Mouse (Mus musculus): ENCODE results near the gene Fscn2.
"Not testable (repeated sequence)": the region's sequence is repeated elsewhere in the genome, so short reads cannot be mapped to it uniquely, and the experiment has no call there.

Gene Fscn2

DNA sequence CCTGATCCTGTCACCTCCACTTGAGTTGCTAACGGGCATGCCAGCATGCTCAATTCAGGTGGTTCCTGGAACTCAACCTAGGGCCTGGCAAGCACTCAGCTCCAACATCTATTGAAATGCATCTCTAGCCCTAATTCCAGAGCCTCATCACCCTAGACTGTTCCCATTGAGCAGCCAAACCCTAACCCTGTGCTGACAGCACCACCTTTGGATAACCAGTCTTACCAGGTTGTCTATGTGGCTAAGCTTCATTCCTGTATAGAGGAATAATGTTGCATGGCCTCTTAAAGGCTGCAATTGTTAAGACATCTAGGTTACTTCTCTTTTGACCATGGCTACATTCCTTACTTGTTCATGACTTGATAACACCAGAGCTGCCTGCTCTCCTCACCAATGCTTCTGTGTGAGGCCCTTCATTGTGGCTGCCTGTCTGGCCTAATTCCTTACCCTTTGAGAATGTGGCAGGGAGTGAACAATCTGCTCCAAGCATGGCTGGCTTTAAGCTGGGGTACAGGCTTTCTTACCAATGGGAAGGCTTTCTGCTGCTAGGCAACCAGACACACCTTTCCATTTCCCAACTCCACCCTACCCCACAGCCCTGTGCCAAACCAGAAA, 16.2 kb upstream of the Fscn2 start:
- peak; percentile 66 for DNase-seq (ENCODE audit: low read depth, low spot score)

DNA sequence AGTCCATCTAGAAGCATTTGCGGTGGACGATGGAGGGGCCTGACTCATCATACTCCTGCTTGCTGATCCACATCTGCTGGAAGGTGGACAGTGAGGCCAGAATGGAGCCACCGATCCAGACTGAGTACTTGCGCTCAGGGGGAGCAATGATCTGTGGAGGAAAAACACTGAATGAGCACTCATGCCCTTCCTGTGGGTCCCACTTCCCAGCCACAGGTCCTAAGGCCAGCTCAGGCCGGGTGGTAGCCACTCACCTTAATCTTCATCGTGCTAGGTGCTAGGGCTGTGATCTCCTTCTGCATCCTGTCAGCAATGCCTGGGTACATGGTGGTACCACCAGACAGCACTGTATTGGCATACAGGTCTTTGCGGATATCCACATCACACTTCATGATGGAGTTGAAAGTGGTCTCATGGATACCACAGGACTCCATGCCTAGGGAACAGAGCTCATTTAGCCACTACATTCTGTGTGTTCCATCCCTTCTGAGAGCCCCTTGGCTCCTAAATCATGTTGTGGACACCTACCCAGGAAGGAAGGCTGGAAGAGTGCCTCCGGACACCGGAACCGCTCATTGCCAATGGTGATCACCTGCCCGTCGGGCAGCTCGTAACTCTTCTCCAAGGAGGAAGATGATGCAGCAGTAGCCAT, 14.8 kb upstream of the Fscn2 start:
- DNase-seq (ENCODE audit: low read depth, low spot score): not testable (repeated sequence)

DNA sequence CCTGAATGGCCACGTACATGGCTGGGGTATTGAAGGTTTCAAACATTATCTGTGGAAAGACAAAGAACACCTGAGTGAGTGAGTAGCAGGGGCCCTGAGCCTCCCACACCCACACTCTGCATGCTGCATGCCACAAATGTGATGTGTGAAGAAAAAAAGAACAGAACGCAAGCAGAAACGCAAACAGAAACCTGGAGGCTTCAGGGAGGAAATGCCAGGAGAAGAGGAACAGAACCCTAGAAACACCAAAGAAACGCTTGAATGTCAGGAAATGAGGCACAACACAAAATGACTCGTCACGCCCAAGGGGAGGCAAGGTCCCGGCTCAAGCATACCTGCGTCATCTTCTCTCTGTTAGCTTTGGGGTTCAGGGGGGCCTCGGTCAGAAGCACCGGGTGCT, 14.0 kb upstream of the Fscn2 start:
- DNase-seq (ENCODE audit: low read depth, low spot score): no peak

DNA sequence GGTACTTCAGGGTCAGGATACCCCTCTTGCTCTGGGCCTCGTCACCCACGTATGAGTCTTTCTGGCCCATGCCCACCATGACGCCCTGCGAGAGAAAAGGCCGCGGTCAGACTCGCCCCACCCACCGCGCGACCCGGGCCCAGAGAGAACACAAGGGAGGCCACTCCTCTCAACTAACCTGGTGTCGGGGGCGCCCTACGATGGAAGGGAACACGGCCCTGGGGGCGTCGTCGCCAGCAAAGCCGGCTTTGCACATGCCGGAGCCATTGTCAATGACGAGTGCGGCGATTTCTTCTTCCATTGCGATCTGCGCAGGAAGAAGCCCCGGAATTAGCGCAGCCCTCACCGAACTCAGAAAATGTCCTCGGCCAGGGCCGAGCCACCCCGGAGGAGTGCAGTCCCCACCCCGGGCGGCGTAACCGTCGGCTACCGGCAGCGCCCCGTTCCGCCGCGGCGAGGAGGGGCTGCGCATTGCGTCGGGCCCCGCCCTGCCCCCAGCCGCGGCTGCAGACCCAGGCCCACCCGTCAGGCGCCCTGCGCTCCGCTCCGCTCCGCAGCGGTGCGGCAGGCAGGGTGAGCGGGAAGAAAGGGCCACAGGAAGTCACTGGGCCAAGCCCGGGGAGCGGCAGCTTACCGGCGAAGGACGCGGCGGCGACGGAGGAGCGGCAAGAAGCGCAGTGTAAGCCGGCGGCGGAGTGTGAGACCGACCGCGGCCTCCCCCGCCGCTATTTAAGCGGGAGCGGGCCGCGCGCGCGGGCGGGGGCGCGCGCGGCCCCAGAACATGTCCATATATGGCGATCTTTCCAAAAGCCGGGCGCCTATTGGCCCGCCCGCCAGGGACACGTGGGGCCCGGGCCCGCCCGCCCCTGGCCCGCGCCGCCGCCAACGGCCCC, 13.3 kb upstream of the Fscn2 start, which contains the start of gene Actg1:
Gene Actg1, minus strand, starts transcription at position 752 of the 893 bp plus-strand sequence.
- DNase-seq (ENCODE audit: low read depth, low spot score): peak; percentile 68

DNA sequence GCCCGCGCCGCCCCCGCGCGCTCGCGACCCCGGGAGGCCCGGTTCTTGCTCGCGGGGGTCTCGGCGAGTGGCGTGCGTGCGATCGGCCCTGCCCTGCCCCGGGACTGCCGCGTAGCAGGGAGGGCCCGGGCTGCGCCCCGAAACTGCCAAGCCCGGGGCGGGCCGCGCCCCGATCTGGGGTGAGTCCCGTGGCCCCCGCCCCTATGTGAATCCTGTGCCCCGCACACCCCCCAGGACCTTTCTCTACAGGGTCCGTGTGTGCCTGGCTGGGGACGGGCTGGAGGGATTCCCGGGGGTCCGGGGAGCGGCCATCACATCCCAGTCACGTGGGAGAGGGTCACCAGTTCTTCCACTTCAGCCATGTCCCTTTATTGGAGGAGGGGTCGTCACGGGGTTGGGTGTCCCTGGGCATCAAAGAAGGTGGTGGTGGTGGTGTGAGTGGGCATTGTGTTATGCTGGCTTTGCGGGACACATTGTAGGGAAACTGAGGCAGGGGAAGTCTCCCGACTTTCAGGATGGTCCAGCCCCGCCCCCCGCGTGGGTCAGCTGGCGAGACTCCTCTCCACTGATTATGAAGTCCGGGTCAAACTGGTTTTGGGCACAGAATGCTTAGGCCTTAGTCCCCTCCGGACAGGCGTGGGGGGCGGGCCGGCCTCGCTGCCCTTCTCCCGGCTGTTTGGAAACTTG, 12.5 kb upstream of the Fscn2 start:
- DNase-seq (ENCODE audit: low read depth, low spot score): peak; percentile 55

DNA sequence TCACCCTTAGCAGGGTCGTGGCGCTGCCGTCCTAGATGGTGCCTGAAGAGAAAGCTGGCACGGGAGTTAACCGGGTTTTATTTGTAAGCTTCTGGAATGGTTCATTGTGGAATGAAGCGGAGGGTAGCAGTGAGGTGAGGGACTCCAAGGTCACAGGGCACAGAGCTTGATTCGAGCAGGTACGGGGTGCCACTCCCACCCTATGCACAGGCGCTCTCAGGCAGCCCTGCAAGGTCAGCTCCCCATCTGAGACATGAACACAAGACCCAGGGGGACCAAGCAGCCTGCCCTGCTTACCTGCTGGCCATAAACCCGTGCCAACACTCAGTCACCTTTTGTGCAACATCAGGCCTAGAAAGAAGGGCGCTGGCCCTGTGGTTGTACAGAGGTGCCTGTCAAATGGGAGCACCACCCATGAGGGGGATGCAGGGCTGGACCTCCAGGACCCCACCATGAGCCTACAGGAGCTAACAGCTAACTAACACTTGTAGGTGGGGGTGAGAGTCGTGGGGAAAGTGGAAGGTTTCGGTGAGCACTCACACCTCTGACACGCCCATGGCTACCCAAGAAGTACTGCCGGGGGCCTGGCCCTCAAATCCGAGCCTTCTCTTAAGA, 11.9 kb upstream of the Fscn2 start:
- DNase-seq (ENCODE audit: low read depth, low spot score): peak; percentile 82

DNA sequence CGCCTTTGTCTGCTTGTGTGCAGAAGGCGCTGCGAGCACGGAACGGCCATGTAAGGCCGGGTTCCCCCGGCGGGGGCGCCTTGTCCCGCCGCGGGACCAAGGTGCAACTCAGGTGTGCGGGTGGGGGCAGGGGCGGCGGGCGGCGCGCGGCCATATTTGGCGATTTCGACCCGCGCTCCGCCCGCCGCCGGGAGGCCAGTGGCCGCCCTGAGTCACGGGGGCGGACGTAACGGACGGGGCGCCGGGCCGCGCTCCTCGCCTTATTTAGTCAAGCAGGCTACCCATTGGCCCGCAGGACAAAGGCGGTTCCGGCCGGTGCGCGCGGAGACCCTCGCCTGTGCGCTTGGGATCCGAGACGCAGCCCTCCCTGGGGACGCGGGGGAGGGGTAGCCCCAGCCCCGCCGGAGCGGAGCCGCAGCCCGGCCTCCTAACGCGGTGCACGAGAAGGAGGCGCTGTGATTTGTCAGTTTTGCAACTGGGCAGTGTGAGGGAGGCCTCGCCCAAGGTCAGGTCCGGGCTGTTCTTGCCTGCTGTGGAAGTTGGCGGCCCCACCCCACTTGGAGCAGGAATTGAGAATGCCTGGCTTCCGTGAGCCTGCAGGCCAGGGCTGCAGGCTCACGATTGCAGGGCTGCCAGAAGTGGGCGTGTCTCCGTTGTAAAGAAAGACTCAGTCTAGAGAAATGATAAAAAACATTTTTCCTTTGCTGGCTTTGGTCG, 11.2 kb upstream of the Fscn2 start:
- DNase-seq (ENCODE audit: low read depth, low spot score): peak; percentile 97

DNA sequence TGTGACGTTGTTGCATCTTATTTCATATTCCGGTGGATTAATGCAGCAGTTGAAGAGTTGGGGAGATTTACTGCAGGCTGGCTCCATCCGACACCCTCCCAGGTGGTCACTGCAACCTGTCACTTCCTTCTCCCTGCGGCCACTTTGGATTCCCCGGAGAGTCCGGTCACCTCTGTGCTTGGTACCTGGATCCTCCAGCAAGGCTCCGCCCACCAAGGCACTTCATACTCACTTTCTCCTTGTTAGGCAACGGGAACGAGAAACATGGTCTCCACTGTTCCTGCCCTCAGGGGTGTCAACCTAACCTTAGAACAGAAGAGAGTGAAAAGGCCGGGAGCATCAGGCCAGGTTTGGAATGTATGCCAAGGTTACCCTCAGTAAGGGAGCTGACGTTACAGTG, 10.6 kb upstream of the Fscn2 start:
- DNase-seq (ENCODE audit: low read depth, low spot score): peak; percentile 79

DNA sequence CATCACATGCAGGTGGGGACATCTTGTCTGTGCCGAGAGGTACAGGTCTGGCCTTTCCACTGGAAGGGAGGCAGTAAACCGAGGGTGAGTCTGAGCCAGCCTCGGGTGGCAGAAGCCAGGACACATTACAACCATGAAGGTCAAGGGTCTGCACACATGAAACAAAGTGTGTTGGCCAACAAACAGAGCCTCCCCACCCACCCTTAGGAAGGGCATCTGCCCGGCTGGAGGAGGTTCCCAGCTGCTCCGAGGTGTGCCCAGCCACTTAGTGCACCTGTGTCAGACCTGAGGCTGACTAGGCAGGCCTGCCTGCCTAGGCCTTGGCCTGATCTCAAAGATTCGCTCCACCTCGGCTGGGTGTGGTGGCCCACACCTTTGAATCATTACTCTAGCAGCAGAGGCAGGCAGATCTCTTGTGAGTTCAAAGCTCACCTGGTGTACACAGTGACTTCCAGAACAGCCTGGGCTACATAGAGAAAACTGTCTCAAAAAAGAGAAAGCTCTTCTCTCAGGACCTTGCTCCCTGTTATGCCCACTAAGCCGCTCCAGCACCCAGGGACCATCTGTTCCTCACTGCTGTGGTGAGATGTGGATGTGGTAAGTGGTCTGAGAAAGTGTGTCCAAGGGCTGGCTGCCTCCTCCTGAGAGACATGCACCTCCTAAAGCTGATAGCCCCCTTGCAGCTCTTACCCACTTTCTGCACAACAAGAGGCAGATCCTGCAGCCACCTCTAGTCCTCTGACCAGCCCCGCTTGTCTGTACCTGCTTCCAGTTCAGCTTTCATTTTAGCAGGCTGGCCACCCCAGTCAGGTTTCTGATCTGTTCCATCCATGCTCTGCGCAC, 9.9 kb upstream of the Fscn2 start:
- peak; percentile 33 for DNase-seq (ENCODE audit: low read depth, low spot score)

DNA sequence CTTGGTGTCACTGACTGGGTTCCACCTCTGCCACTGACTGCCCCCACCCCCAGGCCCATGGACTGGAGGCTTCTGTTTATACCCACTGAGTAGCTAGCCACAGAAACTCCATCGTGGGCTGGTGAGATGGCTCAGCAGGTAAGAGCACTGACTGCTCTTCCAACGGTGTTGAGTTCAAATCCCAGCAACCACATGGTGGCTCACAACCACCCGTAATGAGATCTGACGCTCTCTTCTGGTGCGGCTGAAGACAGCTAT, 9.3 kb upstream of the Fscn2 start:
- not testable (repeated sequence) for DNase-seq (ENCODE audit: low read depth, low spot score)

DNA sequence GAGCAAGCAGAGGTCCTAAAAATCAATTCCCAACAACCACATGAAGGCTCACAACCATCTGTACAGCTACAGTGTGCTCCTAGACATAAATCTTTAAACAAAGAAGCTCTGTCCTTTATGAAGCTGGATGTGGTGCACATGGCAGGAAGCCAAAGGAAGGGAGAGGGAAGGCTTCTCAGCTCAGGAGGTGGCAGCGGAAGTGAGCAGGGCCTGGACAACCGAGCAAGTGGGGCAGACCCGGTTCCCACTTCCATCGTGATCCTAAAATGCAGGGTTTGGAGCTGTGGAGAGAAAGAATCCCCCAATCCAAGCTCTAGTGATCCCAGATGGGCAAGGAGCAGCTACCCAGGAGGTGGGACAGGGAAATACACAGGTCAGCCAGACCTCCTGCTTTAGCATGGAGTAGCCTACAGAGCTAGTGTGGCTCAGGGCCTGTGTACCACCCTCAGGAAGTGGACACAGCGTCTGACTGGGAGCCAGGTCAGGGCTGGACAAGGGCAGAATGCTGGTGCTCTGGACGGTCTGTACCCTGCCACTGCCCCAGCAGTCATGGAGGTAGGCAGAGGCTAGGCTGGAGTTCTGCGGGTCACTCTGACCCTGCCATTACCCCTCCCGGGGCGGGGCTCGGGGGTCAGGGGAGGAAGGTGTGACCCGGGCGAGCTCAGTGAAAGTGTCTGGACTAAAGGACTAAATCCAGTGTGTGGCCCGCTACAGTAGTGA, 8.6 kb upstream of the Fscn2 start:
- no peak for DNase-seq (ENCODE audit: low read depth, low spot score)

DNA sequence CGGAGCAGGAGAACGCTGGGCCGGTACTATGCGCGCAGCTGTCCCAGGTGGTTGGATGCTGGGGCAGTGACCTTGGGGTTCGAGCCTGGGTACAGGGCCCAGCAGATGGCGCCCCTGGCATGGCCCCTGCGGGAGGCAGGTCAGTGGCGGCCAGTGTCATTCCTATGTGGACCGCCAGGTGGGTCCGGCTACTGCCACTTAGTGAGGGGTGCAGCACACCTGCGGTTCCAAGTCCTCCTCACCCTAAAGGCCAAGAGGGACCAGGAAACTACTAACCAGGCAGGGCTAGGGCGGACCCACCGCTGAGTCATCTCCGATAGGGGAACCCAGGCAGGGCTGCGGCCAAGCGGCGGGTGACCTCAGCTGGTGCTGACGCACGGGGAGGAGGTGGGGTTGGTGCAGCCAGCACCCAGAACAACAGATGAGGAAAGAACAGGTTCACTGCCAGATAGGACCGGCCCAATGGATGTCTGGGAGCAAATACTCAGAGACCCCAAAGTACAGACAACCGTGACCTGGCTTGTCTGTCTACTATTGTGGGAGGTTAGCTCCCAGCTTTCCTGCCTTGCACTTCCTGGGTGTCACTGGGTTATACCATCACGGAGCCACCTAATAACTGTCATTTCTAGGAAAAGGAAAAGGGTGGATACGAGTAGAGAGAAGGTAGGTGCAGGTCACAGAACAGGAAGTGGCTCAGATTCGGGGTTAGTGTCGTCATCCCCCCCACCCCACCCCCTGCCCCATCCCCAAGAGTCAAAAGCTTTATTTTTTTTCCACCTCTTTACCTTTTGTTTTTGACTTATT, 7.6 kb upstream of the Fscn2 start:
- DNase-seq (ENCODE audit: low read depth, low spot score): peak; percentile 65

DNA sequence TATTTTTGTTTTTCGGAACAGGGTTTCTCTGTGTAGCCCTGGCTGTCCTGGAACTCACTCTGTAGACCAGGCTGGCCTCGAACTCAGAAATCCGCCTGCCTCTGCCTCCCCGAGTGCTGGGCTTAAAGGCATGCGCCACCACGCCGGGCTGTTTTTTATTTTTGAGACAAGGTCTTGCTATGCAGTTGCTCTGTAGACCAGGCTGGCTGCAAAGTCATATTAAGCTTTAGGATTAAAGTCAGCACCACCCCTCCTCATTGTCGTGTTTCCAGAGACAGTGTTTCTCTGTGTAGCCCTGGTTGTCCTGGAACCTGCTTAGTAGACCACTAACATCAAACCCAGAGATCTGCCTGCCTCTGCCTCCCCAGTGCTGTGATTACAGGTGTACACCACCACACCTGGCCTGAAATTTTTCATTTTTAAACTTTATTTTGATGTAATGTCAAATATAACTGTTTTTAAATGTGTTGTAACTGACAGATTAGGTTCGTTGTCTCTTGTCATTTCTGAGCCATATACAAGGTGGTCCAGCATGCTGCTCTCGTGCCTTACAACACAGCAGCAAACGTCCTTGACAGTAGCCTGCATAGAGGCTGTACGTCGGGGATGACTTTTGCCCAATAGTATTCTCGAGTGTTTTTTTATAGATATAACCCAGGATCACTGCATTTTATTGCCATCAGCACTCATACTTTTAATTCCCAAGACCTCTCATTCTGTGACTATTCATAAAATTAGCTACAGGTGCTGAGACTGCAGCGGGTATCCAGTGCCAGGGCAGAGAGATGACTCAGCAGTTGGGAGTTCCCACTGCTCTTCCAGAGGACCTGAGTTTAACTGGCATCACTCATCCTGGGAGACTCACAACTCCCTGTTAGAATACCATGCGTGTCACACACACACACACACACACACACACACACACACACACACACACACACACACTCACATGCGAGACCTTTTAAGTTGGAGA, 6.7 kb upstream of the Fscn2 start:
- DNase-seq (ENCODE audit: low read depth, low spot score): no peak

DNA sequence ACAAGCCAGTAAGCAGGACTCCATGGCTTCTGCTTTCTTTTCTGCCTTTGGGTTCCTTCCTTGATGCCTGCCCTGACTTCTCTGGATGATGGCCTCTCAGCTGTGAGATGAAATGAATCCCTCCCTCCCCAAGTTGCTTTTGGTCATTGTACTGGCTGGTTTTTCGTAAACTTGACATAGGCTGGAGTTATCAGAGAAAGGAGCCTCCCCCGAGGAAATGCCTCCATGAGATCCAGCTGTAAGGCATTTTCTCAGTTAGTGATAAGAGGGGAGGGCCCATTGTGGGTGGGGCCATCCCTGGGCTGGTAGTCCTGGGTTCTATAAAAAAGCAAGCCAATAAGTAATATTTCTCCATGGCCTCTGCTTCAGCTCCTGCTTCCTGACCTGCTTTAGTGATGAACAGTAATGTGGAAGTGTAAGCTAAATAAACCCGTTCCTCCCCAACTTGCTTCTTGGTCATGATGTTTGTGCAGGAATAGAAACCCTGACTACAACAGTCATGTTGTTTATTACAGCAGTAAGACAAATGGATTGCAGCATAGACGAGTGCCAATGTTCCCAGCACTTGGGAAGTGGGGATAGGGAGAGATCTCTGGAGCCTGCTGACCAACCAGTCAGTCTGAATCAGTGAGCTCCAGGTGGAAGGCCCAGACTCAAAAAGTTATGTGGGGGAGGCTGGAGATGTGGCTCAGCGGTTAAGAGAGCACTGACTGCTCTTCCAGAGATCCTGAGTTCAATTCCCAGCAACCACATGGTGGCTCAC, 5.9 kb upstream of the Fscn2 start:
- DNase-seq (ENCODE audit: low read depth, low spot score): no peak

DNA sequence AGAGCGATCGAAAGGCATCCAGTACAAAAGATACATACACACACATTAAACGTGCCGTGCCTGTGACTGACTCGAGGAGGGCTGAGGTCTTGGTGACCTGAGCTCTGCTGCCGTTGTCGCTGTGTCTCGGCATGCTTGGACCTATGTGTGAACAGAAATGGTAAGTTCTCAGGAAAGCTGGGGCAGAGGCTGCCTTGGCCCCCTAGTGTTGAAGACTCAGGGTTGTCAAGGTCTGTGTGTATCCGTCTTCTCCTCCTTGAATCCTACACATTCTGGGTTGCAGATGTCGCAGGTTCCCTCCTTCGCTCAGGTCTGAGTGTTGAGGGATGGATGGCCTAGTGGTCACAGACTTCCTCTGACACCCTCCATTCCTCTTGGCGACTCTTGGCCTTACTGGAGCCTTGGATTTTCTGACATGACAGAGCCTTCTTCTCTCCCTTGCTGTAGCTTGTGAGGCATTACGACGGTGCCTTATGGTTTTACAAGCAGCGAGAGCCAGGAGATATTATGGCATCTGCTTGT, 5.0 kb upstream of the Fscn2 start:
- DNase-seq (ENCODE audit: low read depth, low spot score): peak; percentile 62

DNA sequence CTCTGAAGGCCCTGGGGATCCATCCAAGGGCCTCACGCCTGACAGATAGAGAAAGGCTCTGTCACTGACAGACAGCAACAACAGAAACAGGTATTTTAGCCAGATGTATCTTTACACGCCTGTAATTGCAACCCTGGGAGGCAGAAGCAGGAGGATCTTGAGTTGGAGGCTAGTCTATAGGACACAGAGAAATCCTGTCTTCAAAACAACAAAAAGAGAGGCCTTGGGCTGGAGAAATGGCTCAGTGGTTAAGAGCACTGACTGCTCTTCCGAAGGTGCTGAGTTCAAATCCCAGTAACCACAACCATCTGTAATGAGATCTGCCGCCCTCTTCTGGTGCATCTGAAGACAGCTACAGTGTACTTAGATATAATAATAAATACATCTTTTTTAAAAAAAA, 4.4 kb upstream of the Fscn2 start:
- no peak for DNase-seq (ENCODE audit: low read depth, low spot score)
